Mouse (Mus musculus) C2C12 (cell line): ENCODE results near the gene Col4a2. TPM values are rescaled to one million over a fixed set of nuclear protein-coding genes. Genes with fewer than 3 reads are reported as not detected.
"Not testable (repeated sequence)": the region's sequence is repeated elsewhere in the genome, so short reads cannot be mapped to it uniquely, and the experiment has no call there.

Experiments
- H3K27me3 ChIP-seq: one replicate; pipeline ENCODE4 v1.6.1; 2011; ENCODE audit not compliant: control insufficient read depth, insufficient read depth, insufficient read length
- H3K36me3 ChIP-seq: one replicate; pipeline ENCODE4 v1.6.1; 2011; ENCODE audit not compliant: control insufficient read depth, insufficient read depth
- H3K4me3 ChIP-seq: one replicate; pipeline ENCODE4 v1.5.1; 2011; ENCODE audit warnings: mild to moderate bottlenecking, control low read depth; ENCODE audit not compliant: poor library complexity, insufficient read depth, severe bottlenecking
- H3K79me2 ChIP-seq: one replicate; pipeline ENCODE4 v1.6.1; 2011; ENCODE audit not compliant: control insufficient read depth, insufficient read depth
- H3K79me3 ChIP-seq: one replicate; pipeline ENCODE4 v1.6.1; 2011; ENCODE audit warnings: low read depth, control low read depth
- H3ac ChIP-seq: one replicate; pipeline ENCODE3; 2011; ENCODE audit warnings: low read depth; ENCODE audit not compliant: control insufficient read depth, insufficient read length
- CEBPB ChIP-seq: IDR thresholded peaks from one replicate; pipeline ENCODE4 v1.6.1; 2011; ENCODE audit warnings: low read depth, mild to moderate bottlenecking, control low read depth, moderate library complexity
- CTCF ChIP-seq: IDR thresholded peaks from one replicate; pipeline ENCODE4 v1.5.1; 2011; ENCODE audit not compliant: control insufficient read depth, insufficient read depth, insufficient read length
- FOSL1 ChIP-seq: IDR thresholded peaks from one replicate; pipeline ENCODE4 v1.8.0; 2011; ENCODE audit warnings: mild to moderate bottlenecking, low read length; ENCODE audit not compliant: poor library complexity, insufficient read depth, severe bottlenecking
- MAX ChIP-seq: IDR thresholded peaks from one replicate; pipeline ENCODE4 v1.6.1; 2011; ENCODE audit warnings: mild to moderate bottlenecking, control low read depth
- MYOD1 ChIP-seq: IDR thresholded peaks from one replicate; pipeline ENCODE4 v1.6.1; 2011; ENCODE audit warnings: low read depth; ENCODE audit not compliant: control insufficient read depth, insufficient read length
- MYOG ChIP-seq: IDR thresholded peaks from one replicate; pipeline ENCODE4 v1.6.1; 2011; ENCODE audit not compliant: control insufficient read depth, insufficient read length; ENCODE audit errors: extremely low read depth
- USF1 ChIP-seq: IDR thresholded peaks from one replicate; pipeline ENCODE4 v1.6.1; 2011; ENCODE audit warnings: low read depth, mild to moderate bottlenecking, control low read depth, moderate library complexity
- polyA plus RNA-seq: library from polyadenylated mRNA; unstranded; fragments of >200 nt; fragmentation: generic; extraction: Trizol; gene quantifications from one replicate; pipeline ENCODE4 v1.2.1, GENCODE M21; 2012; ENCODE audit warnings: missing spikeins

Col4a2 gene
- polyA plus RNA-seq, 1 experiment: 68.8 TPM

DNA sequence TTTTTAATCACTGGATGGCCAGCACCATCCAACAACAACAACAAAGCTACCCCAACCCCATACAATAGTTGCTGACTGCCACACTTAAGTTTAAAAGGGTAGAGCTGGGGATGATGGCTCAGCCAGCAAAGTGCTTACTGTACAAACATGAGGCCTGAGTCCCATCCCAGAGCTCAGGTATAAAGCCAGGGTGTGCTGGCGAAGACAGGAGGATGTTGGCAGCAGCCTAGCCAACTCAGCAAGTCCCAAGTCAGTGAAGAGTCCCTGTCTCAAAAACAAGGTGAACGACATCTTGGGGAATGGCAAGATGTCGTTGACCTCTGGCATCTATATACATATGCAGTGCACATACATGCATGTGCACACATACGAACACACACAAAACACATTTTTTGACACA, 150.0 kb downstream of the Col4a2 start:
- Histone ChIP-seq H3K79me2 (no peaks in the 10 kb centered on the region), H3K27me3 (no peaks in the 10 kb centered on the region), H3ac (no peak overlapping the region), H3K4me3 (no peak overlapping the region), H3K36me3 (no peaks in the 10 kb centered on the region), H3K79me3 (no peaks in the 10 kb centered on the region)
- TF ChIP-seq USF1 (no peak), MYOD1 (no peak)

DNA sequence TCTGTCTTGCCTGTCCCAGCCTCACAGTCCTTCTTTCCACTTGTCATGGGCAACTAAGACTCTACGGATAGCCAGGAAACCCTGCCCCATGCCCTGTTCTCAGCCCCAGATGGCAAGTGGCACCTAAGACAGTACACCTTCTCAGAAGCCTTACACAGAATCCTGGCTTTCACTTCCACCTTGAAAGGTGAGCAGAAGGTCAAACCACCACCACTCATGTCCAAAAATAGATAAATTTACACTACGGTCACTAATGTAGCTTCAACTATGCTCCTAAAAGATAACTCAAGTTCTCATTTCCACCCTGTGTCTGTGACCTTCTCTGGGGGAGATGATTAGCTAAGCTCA, 150.9 kb downstream of the Col4a2 start:
- Histone ChIP-seq H3K36me3 (no peaks in the 10 kb centered on the region), H3K4me3 (no peak overlapping the region), H3ac (no peak overlapping the region), H3K79me2 (no peaks in the 10 kb centered on the region), H3K27me3 (no peaks in the 10 kb centered on the region), H3K79me3 (no peaks in the 10 kb centered on the region)
- TF ChIP-seq USF1: no peak
- no peak for TF ChIP-seq FOSL1
- no peak for TF ChIP-seq MAX
- TF ChIP-seq MYOG: no peak
- TF ChIP-seq MYOD1: no peak

DNA sequence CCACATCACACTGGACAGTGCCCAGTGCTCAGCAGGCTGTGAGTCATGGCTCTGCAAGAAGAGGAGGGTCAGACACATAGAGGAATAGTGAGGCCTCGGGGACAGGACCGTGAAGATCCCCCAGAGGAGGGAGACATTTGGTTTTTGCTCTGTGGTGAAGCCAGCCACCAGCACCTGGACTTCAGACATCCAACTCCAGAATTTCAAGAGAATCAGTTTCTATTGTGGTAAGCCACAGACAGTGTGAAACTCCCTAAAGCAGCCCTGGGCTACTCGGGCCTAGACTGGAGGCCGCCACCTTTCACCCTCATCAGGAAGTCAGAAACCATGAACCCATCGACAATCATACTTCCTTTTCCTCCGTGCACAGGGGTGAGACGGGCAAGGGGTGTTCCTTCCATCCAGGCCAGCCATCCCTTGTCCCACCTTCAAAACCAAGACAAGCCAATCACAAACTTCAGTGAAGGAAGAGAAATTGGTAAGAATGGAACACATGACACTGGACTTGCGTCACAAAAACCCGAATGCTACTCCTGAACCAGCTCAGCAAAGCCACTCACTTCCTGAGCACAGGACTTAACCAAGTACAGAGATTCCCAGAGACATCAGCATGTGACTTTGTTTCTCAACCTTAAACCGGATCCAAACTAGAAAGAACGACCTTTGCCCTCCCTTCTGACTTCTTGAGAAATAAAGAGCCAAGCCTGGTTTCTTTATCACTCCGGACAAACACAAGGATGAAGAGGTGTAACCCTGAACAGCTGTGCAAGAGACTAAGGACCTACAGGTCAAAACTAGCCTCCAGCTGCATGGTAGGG, 151.5 kb downstream of the Col4a2 start:
- Histone ChIP-seq H3ac (no peak overlapping the region), H3K79me3 (no peaks in the 10 kb centered on the region), H3K79me2 (no peaks in the 10 kb centered on the region), H3K36me3 (no peaks in the 10 kb centered on the region), H3K4me3 (no peak overlapping the region), H3K27me3 (no peaks in the 10 kb centered on the region)
- TF ChIP-seq MYOD1: peak; percentile 19
- TF ChIP-seq CEBPB: no peak

DNA sequence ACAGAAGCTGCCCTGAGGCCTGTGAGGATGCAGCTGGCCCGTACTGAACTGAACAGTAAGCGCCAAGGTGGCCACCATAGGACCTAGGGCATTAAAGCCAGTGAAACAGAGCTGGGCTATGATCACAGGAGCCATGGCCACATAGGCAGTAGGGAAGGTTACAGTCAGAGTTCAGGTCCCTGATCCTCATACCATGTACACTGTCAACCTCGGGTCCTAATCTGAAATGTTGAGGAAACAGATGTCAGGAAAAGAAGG, 152.0 kb downstream of the Col4a2 start:
- Histone ChIP-seq H3K79me2 (no peaks in the 10 kb centered on the region), H3K36me3 (no peaks in the 10 kb centered on the region), H3K27me3 (no peaks in the 10 kb centered on the region), H3ac (no peak overlapping the region), H3K4me3 (no peak overlapping the region), H3K79me3 (no peaks in the 10 kb centered on the region)
- TF ChIP-seq MAX: no peak
- TF ChIP-seq CTCF: no peak
- TF ChIP-seq USF1: no peak
- TF ChIP-seq FOSL1: no peak
- TF ChIP-seq MYOG: no peak
- no peak for TF ChIP-seq MYOD1
- no peak for TF ChIP-seq CEBPB

DNA sequence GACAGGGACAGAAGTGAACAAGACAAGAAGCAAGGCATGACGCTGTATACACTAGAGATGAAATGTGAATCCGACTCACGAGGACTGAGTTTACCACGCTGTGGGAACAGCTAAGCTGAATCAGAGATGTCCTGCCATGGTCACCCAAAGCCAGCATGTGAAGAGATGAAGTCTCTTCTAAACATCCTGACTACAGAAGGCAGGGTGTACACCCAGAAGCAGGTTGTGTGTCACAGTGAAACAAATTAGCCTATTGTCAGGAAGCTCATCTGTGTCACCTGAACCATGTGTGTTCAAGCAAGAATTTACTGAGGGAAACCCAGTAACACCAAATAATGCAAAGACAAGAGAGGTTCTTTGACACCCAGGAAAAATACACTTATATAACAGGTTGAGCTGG, 153.0 kb downstream of the Col4a2 start:
- no peaks in the 10 kb centered on the region for H3K36me3 ChIP-seq
- H3K79me3 ChIP-seq: no peaks in the 10 kb centered on the region
- H3K4me3 ChIP-seq: no peak overlapping the region
- no peaks in the 10 kb centered on the region for H3K79me2 ChIP-seq
- TF ChIP-seq USF1 (no peak), CTCF (no peak), MYOG (no peak), FOSL1 (no peak), MAX (no peak), CEBPB (no peak), MYOD1 (no peak)
- H3K27me3 ChIP-seq: no peaks in the 10 kb centered on the region
- H3ac ChIP-seq: no peak overlapping the region

DNA sequence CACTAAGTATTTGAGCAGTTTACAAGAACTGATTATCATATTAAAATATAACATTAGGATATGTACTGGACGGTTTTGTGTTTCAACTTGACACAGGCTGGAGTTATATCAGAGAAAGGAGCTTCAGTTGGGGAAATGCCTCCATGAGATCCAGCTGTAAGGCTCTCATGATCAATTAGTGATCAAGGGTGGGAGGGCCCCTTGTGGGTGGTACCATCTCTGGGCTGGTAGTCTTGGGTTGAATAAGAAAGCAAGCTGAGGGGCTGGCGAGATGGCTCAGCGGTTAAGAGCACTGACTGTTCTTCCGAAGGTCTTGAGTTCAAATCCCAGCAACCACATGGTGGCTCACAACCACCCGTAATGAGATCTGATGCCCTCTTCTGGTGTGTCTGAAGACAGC, 153.9 kb downstream of the Col4a2 start:
- H3K36me3 ChIP-seq, H3K27me3 ChIP-seq, H3ac ChIP-seq, H3K79me2 ChIP-seq, H3K4me3 ChIP-seq, H3K79me3 ChIP-seq: not testable (repeated sequence)

DNA sequence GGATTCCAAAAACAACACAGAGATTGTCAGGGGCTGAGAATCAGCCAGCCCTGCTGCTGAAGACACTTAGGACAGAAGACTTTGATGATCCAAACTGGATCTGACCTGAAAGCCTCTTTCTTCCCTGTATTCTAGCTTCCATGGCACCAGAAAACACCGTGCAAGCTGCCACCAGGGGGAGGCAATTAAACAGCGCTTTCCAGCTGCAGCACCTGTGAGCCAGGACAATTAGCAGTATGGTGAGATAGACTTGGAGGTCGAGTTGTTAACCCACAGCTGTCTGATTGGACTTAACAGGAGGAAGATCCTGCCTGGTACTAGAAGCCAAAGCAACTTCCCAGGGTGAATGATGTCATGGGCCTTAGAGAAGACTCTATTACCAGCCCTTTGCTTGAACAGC, 156.5 kb downstream of the Col4a2 start:
- H3K27me3 ChIP-seq: no peaks in the 10 kb centered on the region
- TF ChIP-seq MYOD1 (no peak), MAX (no peak), CTCF (peak; percentile 27), FOSL1 (no peak)
- no peak overlapping the region for H3ac ChIP-seq
- no peaks in the 10 kb centered on the region for H3K79me3 ChIP-seq
- no peaks in the 10 kb centered on the region for H3K79me2 ChIP-seq
- no peaks in the 10 kb centered on the region for H3K36me3 ChIP-seq
- H3K4me3 ChIP-seq: no peak overlapping the region
